Mouse (Mus musculus): Measurements from ENCODE around the gene Cmpk2. TPM values are rescaled to one million over a fixed set of nuclear protein-coding genes. Genes with fewer than 3 reads are reported as not detected.
"Not testable (repeated sequence)": the region's sequence is repeated elsewhere in the genome, so short reads cannot be mapped to it uniquely, and the experiment has no call there.

Cmpk2 gene
- polyA plus RNA-seq, 1 experiment, result 0.83 TPM

DNA sequence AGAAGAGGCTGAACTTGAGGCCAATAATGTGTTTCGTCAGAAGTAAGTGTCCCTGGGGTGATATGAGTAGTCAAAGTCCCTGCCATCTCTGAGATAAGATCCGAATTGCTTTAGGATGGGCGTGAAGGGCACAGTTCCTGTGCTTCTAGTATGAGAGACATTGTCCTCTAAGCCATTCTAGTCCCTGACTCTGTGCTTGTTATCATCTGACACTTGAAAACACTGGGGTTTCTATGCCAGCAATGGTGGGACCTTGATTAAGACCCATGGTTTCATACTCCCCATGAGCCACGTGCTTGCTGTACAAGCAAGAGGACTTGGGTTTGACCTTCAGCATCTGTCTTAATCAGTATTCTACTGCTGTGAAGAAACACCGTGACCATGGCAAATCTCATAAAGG, 8.2 kb downstream of the Cmpk2 start:
- Histone ChIP-seq H3K9me3 (no peaks in the 10 kb centered on the region), H3K27me3 (replicated peaks) (no peaks in the 10 kb centered on the region), H3K4me1 (peaks cover 13% of the 10 kb centered on the region), H3K36me3 (replicated peaks; ENCODE audit: low read length) (peaks cover 10% of the 10 kb centered on the region), H3K4me3 (replicated peaks) (no peak overlapping the region)
- no peak for TF ChIP-seq GATA1 (IDR thresholded peaks at IDR 0.05; ENCODE audit: borderline replicate concordance, low read length)

DNA sequence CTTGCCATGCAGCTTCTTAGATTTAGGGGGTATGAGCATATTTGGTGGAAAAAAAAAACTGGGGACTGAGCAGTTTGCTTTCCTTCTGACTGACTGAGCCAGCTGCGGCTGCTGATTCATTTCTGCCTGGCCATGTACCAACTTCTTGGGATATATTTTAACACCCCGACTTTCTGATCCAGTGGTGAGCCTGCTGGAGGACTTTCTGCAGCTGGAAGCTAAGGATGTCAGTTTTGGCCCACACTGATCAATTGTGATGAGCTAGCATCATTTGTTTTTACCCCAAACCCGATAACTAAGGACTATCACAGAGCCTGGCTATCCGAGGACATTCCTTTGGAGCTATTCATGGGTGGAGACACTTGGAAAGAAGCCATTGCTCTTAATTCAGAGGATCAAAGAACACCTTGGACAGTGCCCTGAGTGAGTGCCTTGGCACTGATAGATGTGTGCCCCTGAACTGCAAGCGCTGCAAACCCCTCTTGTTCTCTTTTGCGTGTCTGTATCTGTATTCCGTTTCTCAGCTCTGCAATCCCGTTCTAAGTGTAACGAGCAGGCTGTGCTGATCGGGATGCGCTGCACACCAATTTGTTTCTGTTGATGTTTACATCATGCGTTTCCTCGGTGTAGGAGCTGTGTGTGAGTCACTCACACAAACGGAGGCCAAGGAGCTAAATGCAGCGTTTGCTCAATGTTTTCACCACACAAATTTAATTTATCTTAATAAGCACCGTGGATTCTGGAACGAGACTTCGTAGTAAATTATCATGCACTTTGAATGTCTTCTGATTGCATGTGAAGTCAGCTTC, 9.4 kb downstream of the Cmpk2 start:
- H3K4me3 ChIP-seq (replicated peaks), result no peak overlapping the region
- peaks cover 10% of the 10 kb centered on the region for H3K36me3 ChIP-seq (replicated peaks; ENCODE audit: low read length)
- no peaks in the 10 kb centered on the region for H3K9me3 ChIP-seq
- no peaks in the 10 kb centered on the region for H3K27me3 ChIP-seq (replicated peaks)
- TF ChIP-seq FLI1 (IDR thresholded peaks at IDR 0.05; ENCODE audit: low read length), result no peak
- TF ChIP-seq GATA1 (IDR thresholded peaks at IDR 0.05; ENCODE audit: borderline replicate concordance, low read length), result no peak
- H3K4me1 ChIP-seq, result peaks cover under 1% of the 10 kb centered on the region

GRCm38 (mm10) chr12:26485738-26486580, 17.0 kb downstream of the Cmpk2 start:
- not testable (repeated sequence) for H3K9me3 ChIP-seq; H3K36me3 ChIP-seq (replicated peaks; ENCODE audit: low read length); H3K4me3 ChIP-seq (replicated peaks); H3K27me3 ChIP-seq (replicated peaks); H3K4me1 ChIP-seq

DNA sequence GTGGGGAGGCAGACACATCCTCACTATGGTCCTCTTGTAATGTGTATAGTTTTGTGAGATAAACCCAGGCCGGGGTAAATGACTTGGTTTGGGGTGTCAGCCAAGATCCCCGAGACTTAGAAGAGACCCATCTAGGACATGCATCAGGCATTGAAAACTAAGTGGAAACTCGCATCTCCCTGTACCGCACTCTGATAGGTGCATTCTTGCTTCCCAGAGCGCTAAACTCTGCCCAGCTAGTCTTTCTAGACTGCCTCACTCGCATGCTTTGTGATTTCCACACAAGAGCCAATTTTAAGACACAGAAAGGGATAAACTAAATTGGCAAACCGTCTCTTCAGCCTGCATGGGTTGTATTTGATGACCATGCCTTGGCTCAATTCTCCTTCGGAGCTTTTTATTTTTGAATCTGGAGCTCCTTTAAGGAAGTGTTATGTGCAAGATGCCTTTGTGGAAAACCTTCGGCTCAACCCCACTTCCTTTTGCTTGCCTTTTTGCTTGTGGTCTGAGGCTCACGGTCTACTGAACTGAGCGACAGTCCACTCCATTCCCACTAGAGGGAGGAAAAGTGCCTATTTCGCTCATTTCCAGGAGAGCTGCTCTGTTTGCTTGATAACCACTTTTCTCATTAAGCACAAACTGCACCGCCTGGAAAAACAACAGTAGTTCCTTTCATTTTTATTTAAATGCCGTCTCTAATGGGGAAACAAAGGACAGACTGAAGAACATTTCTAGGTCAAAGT, 19.0 kb downstream of the Cmpk2 start:
- Histone ChIP-seq H3K4me1 (no peaks in the 10 kb centered on the region), H3K36me3 (replicated peaks; ENCODE audit: low read length) (no peaks in the 10 kb centered on the region), H3K27me3 (replicated peaks) (no peaks in the 10 kb centered on the region), H3K9me3 (no peaks in the 10 kb centered on the region), H3K4me3 (replicated peaks) (no peak overlapping the region)
- no peak for TF ChIP-seq FLI1 (IDR thresholded peaks at IDR 0.05; ENCODE audit: low read length)
- no peak for TF ChIP-seq GATA1 (IDR thresholded peaks at IDR 0.05; ENCODE audit: borderline replicate concordance, low read length)

GRCm38 (mm10) chr12:26488617-26489274, 19.7 kb downstream of the Cmpk2 start:
- Histone ChIP-seq H3K4me3 (replicated peaks) (no peak overlapping the region), H3K4me1 (no peaks in the 10 kb centered on the region), H3K36me3 (replicated peaks; ENCODE audit: low read length) (no peaks in the 10 kb centered on the region), H3K9me3 (no peaks in the 10 kb centered on the region), H3K27me3 (replicated peaks) (no peaks in the 10 kb centered on the region)
- TF ChIP-seq GATA1 (IDR thresholded peaks at IDR 0.05; ENCODE audit: borderline replicate concordance, low read length) (no peak), FLI1 (IDR thresholded peaks at IDR 0.05; ENCODE audit: low read length) (no peak)

DNA sequence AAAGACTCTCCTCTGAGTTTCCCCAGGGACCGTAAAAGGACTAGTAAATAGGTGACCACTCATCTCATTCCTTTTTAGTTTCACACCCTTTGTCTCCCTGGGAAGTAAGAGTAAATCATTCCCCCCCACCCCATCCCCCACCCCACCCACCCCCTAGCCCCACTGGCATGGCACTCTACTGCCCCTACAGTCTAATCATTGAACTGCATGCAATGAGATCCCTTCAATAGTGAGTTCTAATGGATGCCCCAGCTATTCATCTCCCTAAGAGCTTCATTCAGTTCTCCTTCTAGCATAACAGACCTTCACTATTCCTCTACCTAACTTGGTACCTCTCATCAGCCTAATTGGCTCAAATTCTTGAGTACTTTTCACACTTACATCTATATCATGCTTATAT, 20.9 kb downstream of the Cmpk2 start:
- H3K4me3 ChIP-seq (replicated peaks), result no peak overlapping the region
- no peaks in the 10 kb centered on the region for H3K4me1 ChIP-seq
- no peak for TF ChIP-seq GATA1 (IDR thresholded peaks at IDR 0.05; ENCODE audit: borderline replicate concordance, low read length)
- H3K36me3 ChIP-seq (replicated peaks; ENCODE audit: low read length), result no peaks in the 10 kb centered on the region
- no peaks in the 10 kb centered on the region for H3K9me3 ChIP-seq
- no peaks in the 10 kb centered on the region for H3K27me3 ChIP-seq (replicated peaks)

DNA sequence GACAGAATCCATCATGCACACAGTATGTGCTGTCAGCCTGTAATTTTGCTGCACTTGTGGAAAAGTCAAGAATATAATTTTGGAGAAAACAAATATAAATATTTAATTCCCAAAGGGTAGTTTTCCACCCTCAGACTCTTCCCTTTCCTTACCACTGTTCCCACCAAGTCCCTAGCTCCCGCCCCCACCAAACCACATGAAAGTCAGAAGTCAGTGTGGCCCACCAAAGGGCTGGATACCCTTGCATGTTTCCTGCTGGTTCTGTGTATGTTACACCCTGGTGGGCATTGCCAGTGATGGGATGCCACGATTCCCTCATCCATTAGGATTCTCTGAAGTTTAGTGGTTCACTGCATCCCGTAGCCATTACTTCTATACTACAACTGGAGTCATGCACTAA, 32.0 kb downstream of the Cmpk2 start:
- no peaks in the 10 kb centered on the region for H3K27me3 ChIP-seq (replicated peaks)
- H3K4me1 ChIP-seq, result no peaks in the 10 kb centered on the region
- H3K9me3 ChIP-seq, result 0 out of 2 replicates have a peak, but pooled peaks cover 3% of the 10 kb centered on the region
- H3K36me3 ChIP-seq (replicated peaks; ENCODE audit: low read length), result no peaks in the 10 kb centered on the region
- TF ChIP-seq GATA1 (IDR thresholded peaks at IDR 0.05; ENCODE audit: borderline replicate concordance, low read length) (no peak), FLI1 (IDR thresholded peaks at IDR 0.05; ENCODE audit: low read length) (no peak)
- no peak overlapping the region for H3K4me3 ChIP-seq (replicated peaks)

DNA sequence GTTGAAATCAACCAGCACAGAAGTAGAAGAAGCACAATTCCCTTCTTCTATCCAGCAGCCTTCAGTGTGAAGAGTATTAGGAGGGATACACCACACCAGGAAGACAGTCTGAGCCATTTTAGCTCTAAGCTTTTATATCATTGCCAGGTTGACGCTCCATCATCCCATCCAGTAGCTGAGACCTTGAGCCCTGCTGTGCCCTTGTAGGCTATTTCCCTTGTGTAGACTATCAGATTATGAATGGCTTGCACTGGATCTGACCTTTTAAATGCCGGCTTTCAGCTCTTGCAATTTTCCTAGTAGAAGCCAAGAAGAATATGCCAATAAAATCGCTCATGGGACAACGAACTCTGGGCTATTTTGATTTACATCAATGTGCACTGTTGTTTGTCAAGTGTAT, 42.0 kb downstream of the Cmpk2 start:
- H3K36me3 ChIP-seq (replicated peaks; ENCODE audit: low read length), result no peaks in the 10 kb centered on the region
- H3K4me1 ChIP-seq, result no peaks in the 10 kb centered on the region; the same call in 1 of the 2 replicates
- no peaks in the 10 kb centered on the region for H3K27me3 ChIP-seq (replicated peaks)
- H3K4me3 ChIP-seq (replicated peaks), result no peak overlapping the region
- TF ChIP-seq GATA1 (IDR thresholded peaks at IDR 0.05; ENCODE audit: borderline replicate concordance, low read length), result no peak
- TF ChIP-seq FLI1 (IDR thresholded peaks at IDR 0.05; ENCODE audit: low read length), result no peak
- no peaks in the 10 kb centered on the region for H3K9me3 ChIP-seq

DNA sequence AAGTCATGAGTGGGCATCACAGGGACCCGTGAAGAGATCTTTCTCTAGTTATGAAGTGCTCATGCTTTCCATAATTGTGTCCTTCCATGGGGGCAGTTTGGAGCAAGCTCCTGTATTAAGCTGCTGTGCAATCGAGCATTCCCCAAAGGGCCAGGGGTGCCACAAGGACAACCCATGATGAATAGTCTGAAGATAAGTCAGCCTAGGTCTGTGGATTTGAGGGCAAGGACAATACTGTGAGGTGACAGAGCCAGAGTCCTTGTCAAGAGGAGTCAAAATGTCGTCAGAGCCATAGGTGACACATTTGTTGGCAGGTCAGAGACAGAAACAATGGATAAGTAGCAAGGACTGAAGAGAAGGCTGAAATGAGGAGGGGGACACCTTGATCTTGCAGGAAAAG, 49.2 kb downstream of the Cmpk2 start:
- TF ChIP-seq FLI1 (IDR thresholded peaks at IDR 0.05; ENCODE audit: low read length) (no peak), GATA1 (IDR thresholded peaks at IDR 0.05; ENCODE audit: borderline replicate concordance, low read length) (no peak)
- no peak overlapping the region for H3K4me3 ChIP-seq (replicated peaks)
- no peaks in the 10 kb centered on the region for H3K9me3 ChIP-seq
- H3K27me3 ChIP-seq (replicated peaks), result no peaks in the 10 kb centered on the region
- H3K4me1 ChIP-seq, result no peaks in the 10 kb centered on the region; the same call in 1 of the 2 replicates
- no peaks in the 10 kb centered on the region for H3K36me3 ChIP-seq (replicated peaks; ENCODE audit: low read length)
